Mouse (Mus musculus) liver, adult (tissue): ENCODE data around the gene Lmnb2.

Source experiments
- GATA4 ChIP-seq: IDR thresholded peaks from 2 replicates; pipeline ENCODE4 v1.6.1; 2014; ENCODE audit warnings: mild to moderate bottlenecking, low read length; ENCODE audit not compliant: insufficient replicate concordance

Lmnb2 gene

GRCm38 (mm10) chr10:80952449-80952848 lies 34.4 kb upstream of the Lmnb2 start:
- no peak for TF ChIP-seq GATA4

- no peak for TF ChIP-seq GATA4
Measured at GRCm38 (mm10) chr10:80951761-80952390, 33.8 kb upstream of the Lmnb2 start.

- TF ChIP-seq GATA4: no peak
Measured at GRCm38 (mm10) chr10:80950314-80950713, 32.3 kb upstream of the Lmnb2 start.

GRCm38 (mm10) chr10:80949081-80949480 lies 31.0 kb upstream of the Lmnb2 start:
- no peak for TF ChIP-seq GATA4

- no peak for TF ChIP-seq GATA4
Measured at GRCm38 (mm10) chr10:80948570-80948969, 30.5 kb upstream of the Lmnb2 start.

- TF ChIP-seq GATA4: no peak
Measured at GRCm38 (mm10) chr10:80947802-80948201, 29.8 kb upstream of the Lmnb2 start.

GRCm38 (mm10) chr10:80946684-80947437 lies 28.8 kb upstream of the Lmnb2 start:
- no peak for TF ChIP-seq GATA4

- TF ChIP-seq GATA4: no peak
Measured at GRCm38 (mm10) chr10:80944231-80944630, 26.2 kb upstream of the Lmnb2 start.

- TF ChIP-seq GATA4: no peak
Measured at GRCm38 (mm10) chr10:80943701-80944100, 25.7 kb upstream of the Lmnb2 start.

- TF ChIP-seq GATA4: no peak
Measured at GRCm38 (mm10) chr10:80942919-80943318, 24.9 kb upstream of the Lmnb2 start.

GRCm38 (mm10) chr10:80940988-80941347 lies 22.9 kb upstream of the Lmnb2 start:
- TF ChIP-seq GATA4: no peak

GRCm38 (mm10) chr10:80940320-80940987 lies 22.4 kb upstream of the Lmnb2 start:
- no peak for TF ChIP-seq GATA4

GRCm38 (mm10) chr10:80939671-80940070 lies 21.6 kb upstream of the Lmnb2 start:
- TF ChIP-seq GATA4: no peak

- TF ChIP-seq GATA4: no peak
Measured at GRCm38 (mm10) chr10:80938831-80939550, 20.9 kb upstream of the Lmnb2 start.

- TF ChIP-seq GATA4: no peak
Measured at GRCm38 (mm10) chr10:80937646-80938045, 19.6 kb upstream of the Lmnb2 start.

GRCm38 (mm10) chr10:80936810-80937164 lies 18.7 kb upstream of the Lmnb2 start:
- TF ChIP-seq GATA4: no peak
